Mouse (Mus musculus) spleen, postnatal 10 days (tissue): Measurements from ENCODE around the gene Hand2.

Experiments
- DNase-seq, 2 experiments: peaks; one replicate each; pipeline ENCODE4 v3.0.0; 2021 to 2022; ENCODE audit warnings: low spot score in 2 of 2

The Hand2 gene

GRCm38 (mm10) chr8:57342386-57343090 is 21.8 kb downstream of the Hand2 start:
- DNase-seq: no peak

GRCm38 (mm10) chr8:57343731-57344315 is 23.0 kb downstream of the Hand2 start:
- no peak for DNase-seq

- DNase-seq: no peak
Measured at GRCm38 (mm10) chr8:57344956-57345870, 24.4 kb downstream of the Hand2 start.

GRCm38 (mm10) chr8:57346371-57346770 is 25.6 kb downstream of the Hand2 start:
- no peak for DNase-seq

GRCm38 (mm10) chr8:57347141-57347540 is 26.4 kb downstream of the Hand2 start:
- no peak for DNase-seq

- DNase-seq: no peak
Measured at GRCm38 (mm10) chr8:57348251-57348650, 27.5 kb downstream of the Hand2 start.

- no peak for DNase-seq
Measured at GRCm38 (mm10) chr8:57348866-57349520, 28.2 kb downstream of the Hand2 start.

GRCm38 (mm10) chr8:57351861-57352260 is 31.1 kb downstream of the Hand2 start:
- no peak for DNase-seq

- no peak for DNase-seq
Measured at GRCm38 (mm10) chr8:57353346-57354305, 32.8 kb downstream of the Hand2 start.

- DNase-seq: no peak
Measured at GRCm38 (mm10) chr8:57354876-57355275, 34.1 kb downstream of the Hand2 start.

- DNase-seq: no peak
Measured at GRCm38 (mm10) chr8:57356529-57357325, 35.9 kb downstream of the Hand2 start.

- DNase-seq: no peak
Measured at GRCm38 (mm10) chr8:57360493-57360892, 39.7 kb downstream of the Hand2 start.

GRCm38 (mm10) chr8:57361003-57361805 is 40.4 kb downstream of the Hand2 start:
- DNase-seq: no peak

GRCm38 (mm10) chr8:57362881-57363280 is 42.1 kb downstream of the Hand2 start:
- DNase-seq: no peak

GRCm38 (mm10) chr8:57374044-57374443 is 53.3 kb downstream of the Hand2 start:
- DNase-seq: no peak
